Mouse (Mus musculus) olfactory bulb, adult 2 months (tissue): ENCODE data around the gene Efhd2.

ENCODE experiments used
- CTCF ChIP-seq: fragments of 200-500 bp; IDR thresholded peaks from 2 replicates; pipeline ENCODE4 v1.5.1; 2012; ENCODE audit warnings: low read depth, mild to moderate bottlenecking, low read length, moderate library complexity; ENCODE audit not compliant: insufficient read depth
- POLR2A ChIP-seq: fragments of 200-500 bp; IDR thresholded peaks from 2 replicates; pipeline ENCODE4 v1.6.1; 2012; ENCODE audit warnings: mild to moderate bottlenecking, low read depth, low read length, moderate library complexity; ENCODE audit not compliant: insufficient read depth

DNA sequence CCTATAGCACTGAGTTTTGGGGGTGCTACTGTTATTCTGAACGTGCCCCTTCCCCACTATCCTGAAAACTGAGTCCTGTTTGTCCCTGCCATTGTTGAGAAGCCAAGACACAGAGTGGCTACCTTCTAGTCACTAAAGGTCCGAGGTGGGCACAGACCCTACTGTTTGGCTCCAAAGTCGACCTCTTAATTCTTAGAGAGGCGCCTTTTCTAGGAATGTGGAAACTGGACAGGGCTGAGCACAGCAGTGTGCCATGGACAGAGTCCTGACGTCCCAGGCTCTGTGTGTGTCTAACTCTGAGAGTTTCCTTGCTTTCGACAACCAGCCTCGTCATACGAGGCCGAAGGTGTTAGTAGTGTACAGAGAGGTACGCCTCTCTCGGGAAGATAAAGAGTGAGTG, 25.7 kb upstream of the Efhd2 start:
- TF ChIP-seq CTCF (no peak), POLR2A (no peak)
